Mouse (Mus musculus): ENCODE results near the gene Vash2. TPM values are rescaled to one million over a fixed set of nuclear protein-coding genes. Genes with fewer than 3 reads are reported as not detected.

Gene Vash2
- polyA plus RNA-seq, 1 experiment from 2014 or later = 19.2 TPM

GRCm38 (mm10) chr1:191014271-191014670 is 35.2 kb upstream of the Vash2 start:
- ATAC-seq (ENCODE audit: insufficient read depth, low FRiP score) = no peak

GRCm38 (mm10) chr1:191008707-191009106 is 29.6 kb upstream of the Vash2 start:
- ATAC-seq (ENCODE audit: insufficient read depth, low FRiP score) = no peak
- Histone ChIP-seq H3K9me3 (replicated peaks; ENCODE audit: control insufficient read depth, low read length) (no peaks in the 10 kb centered on the region), H3K4me1 (ENCODE audit: control insufficient read depth, insufficient read depth, low read length) (no peaks in the 10 kb centered on the region), H3K36me3 (ENCODE audit: control insufficient read depth, insufficient read depth, low read length) (peaks cover 11% of the 10 kb centered on the region), H3K9ac (ENCODE audit: low read length) (no peak overlapping the region), H3K4me3 (replicated peaks; ENCODE audit: low read length) (no peak overlapping the region), H3K27me3 (ENCODE audit: control insufficient read depth, insufficient read depth, low read length) (no peaks in the 10 kb centered on the region), H3K4me2 (ENCODE audit: low read depth, low read length) (no peak overlapping the region), H3K27ac (ENCODE audit: low read length) (no peak overlapping the region)
- WGBS = 95% methylated on average over 5 of the region's 5 CpGs

More at GRCm38 (mm10) chr1:191014271-191014670, 35.2 kb upstream of the Vash2 start:
- 0 out of 2 replicates have a peak, but pooled peaks cover 5% of the 10 kb centered on the region for H3K36me3 ChIP-seq (ENCODE audit: control insufficient read depth, insufficient read depth, low read length)
- no peaks in the 10 kb centered on the region for H3K9me3 ChIP-seq (replicated peaks; ENCODE audit: control insufficient read depth, low read length)
- no peak overlapping the region for H3K4me2 ChIP-seq (ENCODE audit: low read depth, low read length)
- H3K9ac ChIP-seq (ENCODE audit: low read length) = no peak overlapping the region
- no peak overlapping the region for H3K4me3 ChIP-seq (replicated peaks; ENCODE audit: low read length)
- H3K4me1 ChIP-seq (ENCODE audit: control insufficient read depth, insufficient read depth, low read length) = no peaks in the 10 kb centered on the region
- H3K27ac ChIP-seq (ENCODE audit: low read length) = no peak overlapping the region
- H3K27me3 ChIP-seq (ENCODE audit: control insufficient read depth, insufficient read depth, low read length) = no peaks in the 10 kb centered on the region
- 91% methylated on average over 3 of the region's 3 CpGs for WGBS

GRCm38 (mm10) chr1:191002201-191002600 is 23.1 kb upstream of the Vash2 start:
- WGBS = 60% methylated on average over 6 of the region's 6 CpGs

GRCm38 (mm10) chr1:191000686-191001085 is 21.6 kb upstream of the Vash2 start:
- ATAC-seq (ENCODE audit: insufficient read depth, low FRiP score) = no peak
- H3K9me3 ChIP-seq (replicated peaks; ENCODE audit: control insufficient read depth, low read length) = peaks cover 5% of the 10 kb centered on the region
- H3K36me3 ChIP-seq (ENCODE audit: control insufficient read depth, insufficient read depth, low read length) = no peaks in the 10 kb centered on the region
- H3K4me2 ChIP-seq (ENCODE audit: low read depth, low read length) = no peak overlapping the region
- no peak overlapping the region for H3K27ac ChIP-seq (ENCODE audit: low read length)
- H3K4me1 ChIP-seq (ENCODE audit: control insufficient read depth, insufficient read depth, low read length) = no peaks in the 10 kb centered on the region
- H3K27me3 ChIP-seq (ENCODE audit: control insufficient read depth, insufficient read depth, low read length) = no peaks in the 10 kb centered on the region
- no peak overlapping the region for H3K4me3 ChIP-seq (replicated peaks; ENCODE audit: low read length)
- no peak overlapping the region for H3K9ac ChIP-seq (ENCODE audit: low read length)
- WGBS = 77% methylated on average over 3 of the region's 3 CpGs

More at GRCm38 (mm10) chr1:191002201-191002600, 23.1 kb upstream of the Vash2 start:
- peaks cover 5% of the 10 kb centered on the region for H3K9me3 ChIP-seq (replicated peaks; ENCODE audit: control insufficient read depth, low read length)
- no peak for ATAC-seq (ENCODE audit: insufficient read depth, low FRiP score)
- no peak overlapping the region for H3K4me3 ChIP-seq (replicated peaks; ENCODE audit: low read length)
- H3K36me3 ChIP-seq (ENCODE audit: control insufficient read depth, insufficient read depth, low read length) = no peaks in the 10 kb centered on the region
- no peak overlapping the region for H3K9ac ChIP-seq (ENCODE audit: low read length)
- no peaks in the 10 kb centered on the region for H3K4me1 ChIP-seq (ENCODE audit: control insufficient read depth, insufficient read depth, low read length)
- H3K27me3 ChIP-seq (ENCODE audit: control insufficient read depth, insufficient read depth, low read length) = no peaks in the 10 kb centered on the region
- H3K4me2 ChIP-seq (ENCODE audit: low read depth, low read length) = no peak overlapping the region
- no peak overlapping the region for H3K27ac ChIP-seq (ENCODE audit: low read length)

- no peak overlapping the region for H3K4me3 ChIP-seq (replicated peaks; ENCODE audit: low read length)
- no peak overlapping the region for H3K9ac ChIP-seq (ENCODE audit: low read length)
- no peaks in the 10 kb centered on the region for H3K4me1 ChIP-seq (ENCODE audit: control insufficient read depth, insufficient read depth, low read length)
- no peaks in the 10 kb centered on the region for H3K27me3 ChIP-seq (ENCODE audit: control insufficient read depth, insufficient read depth, low read length)
- H3K27ac ChIP-seq (ENCODE audit: low read length) = no peak overlapping the region
- no peak for ATAC-seq (ENCODE audit: insufficient read depth, low FRiP score)
- 73% methylated on average over 1 of the region's 1 CpGs for WGBS
- H3K4me2 ChIP-seq (ENCODE audit: low read depth, low read length) = no peak overlapping the region
- H3K9me3 ChIP-seq (replicated peaks; ENCODE audit: control insufficient read depth, low read length) = peaks cover 5% of the 10 kb centered on the region
- no peaks in the 10 kb centered on the region for H3K36me3 ChIP-seq (ENCODE audit: control insufficient read depth, insufficient read depth, low read length)
Measured at GRCm38 (mm10) chr1:190998027-190998426, 18.9 kb upstream of the Vash2 start.

- Histone ChIP-seq H3K4me1 (ENCODE audit: control insufficient read depth, insufficient read depth, low read length) (no peaks in the 10 kb centered on the region), H3K9me3 (replicated peaks; ENCODE audit: control insufficient read depth, low read length) (peaks cover 5% of the 10 kb centered on the region), H3K4me3 (replicated peaks; ENCODE audit: low read length) (no peak overlapping the region), H3K27me3 (ENCODE audit: control insufficient read depth, insufficient read depth, low read length) (no peaks in the 10 kb centered on the region), H3K27ac (ENCODE audit: low read length) (no peak overlapping the region), H3K36me3 (ENCODE audit: control insufficient read depth, insufficient read depth, low read length) (no peaks in the 10 kb centered on the region), H3K9ac (ENCODE audit: low read length) (no peak overlapping the region), H3K4me2 (ENCODE audit: low read depth, low read length) (no peak overlapping the region)
- WGBS = 68% methylated on average over 6 of the region's 6 CpGs
- no peak for ATAC-seq (ENCODE audit: insufficient read depth, low FRiP score)
Measured at GRCm38 (mm10) chr1:190996346-190996877, 17.3 kb upstream of the Vash2 start.

GRCm38 (mm10) chr1:190995548-190995947 is 16.5 kb upstream of the Vash2 start:
- H3K4me3 ChIP-seq (replicated peaks; ENCODE audit: low read length) = no peak overlapping the region
- no peak overlapping the region for H3K4me2 ChIP-seq (ENCODE audit: low read depth, low read length)
- no peak overlapping the region for H3K9ac ChIP-seq (ENCODE audit: low read length)
- no peaks in the 10 kb centered on the region for H3K4me1 ChIP-seq (ENCODE audit: control insufficient read depth, insufficient read depth, low read length)
- H3K9me3 ChIP-seq (replicated peaks; ENCODE audit: control insufficient read depth, low read length) = peaks cover 5% of the 10 kb centered on the region
- WGBS = 61% methylated on average over 7 of the region's 7 CpGs
- no peaks in the 10 kb centered on the region for H3K36me3 ChIP-seq (ENCODE audit: control insufficient read depth, insufficient read depth, low read length)
- H3K27me3 ChIP-seq (ENCODE audit: control insufficient read depth, insufficient read depth, low read length) = no peaks in the 10 kb centered on the region
- ATAC-seq (ENCODE audit: insufficient read depth, low FRiP score) = 0 out of 2 replicates have a peak, but pooled peaks have one; percentile 21
- H3K27ac ChIP-seq (ENCODE audit: low read length) = no peak overlapping the region

GRCm38 (mm10) chr1:190989437-190990082 is 10.5 kb upstream of the Vash2 start:
- no peaks in the 10 kb centered on the region for H3K9me3 ChIP-seq (replicated peaks; ENCODE audit: control insufficient read depth, low read length)
- no peak overlapping the region for H3K27ac ChIP-seq (ENCODE audit: low read length)
- no peaks in the 10 kb centered on the region for H3K27me3 ChIP-seq (ENCODE audit: control insufficient read depth, insufficient read depth, low read length)
- no peak overlapping the region for H3K4me2 ChIP-seq (ENCODE audit: low read depth, low read length)
- ATAC-seq (ENCODE audit: insufficient read depth, low FRiP score) = no peak
- H3K9ac ChIP-seq (ENCODE audit: low read length) = no peak overlapping the region
- H3K4me3 ChIP-seq (replicated peaks; ENCODE audit: low read length) = no peak overlapping the region
- 84% methylated on average over 9 of the region's 9 CpGs for WGBS
- H3K4me1 ChIP-seq (ENCODE audit: control insufficient read depth, insufficient read depth, low read length) = no peaks in the 10 kb centered on the region
- no peaks in the 10 kb centered on the region for H3K36me3 ChIP-seq (ENCODE audit: control insufficient read depth, insufficient read depth, low read length)

- no peak overlapping the region for H3K27ac ChIP-seq (ENCODE audit: low read length)
- H3K36me3 ChIP-seq (ENCODE audit: control insufficient read depth, insufficient read depth, low read length) = no peaks in the 10 kb centered on the region
- no peak overlapping the region for H3K4me2 ChIP-seq (ENCODE audit: low read depth, low read length)
- no peak overlapping the region for H3K4me3 ChIP-seq (replicated peaks; ENCODE audit: low read length)
- no peaks in the 10 kb centered on the region for H3K27me3 ChIP-seq (ENCODE audit: control insufficient read depth, insufficient read depth, low read length)
- peaks cover 14% of the 10 kb centered on the region for H3K4me1 ChIP-seq (ENCODE audit: control insufficient read depth, insufficient read depth, low read length)
- no peak for ATAC-seq (ENCODE audit: insufficient read depth, low FRiP score)
- no peaks in the 10 kb centered on the region for H3K9me3 ChIP-seq (replicated peaks; ENCODE audit: control insufficient read depth, low read length)
- H3K9ac ChIP-seq (ENCODE audit: low read length) = no peak overlapping the region
- WGBS = 79% methylated on average over 4 of the region's 4 CpGs
Measured at GRCm38 (mm10) chr1:190981412-190981811, 2.3 kb upstream of the Vash2 start.

Measured in stomach, embryonic 16.5 days (tissue).